Mouse (Mus musculus) heart, embryonic 14.5 days (tissue): Measurements from ENCODE around the gene Rfx1. TPM values are rescaled to one million over a fixed set of nuclear protein-coding genes. Genes with fewer than 3 reads are reported as not detected.

Experiments
- ATAC-seq: fragments of 200-750 bp; cut with Nextera tagmentation; 2 replicates; pipeline ENCODE4 v1.8.0; 2017; ENCODE audit warnings: low read depth, moderate TSS enrichment; ENCODE audit not compliant: insufficient number of reproducible peaks, insufficient read depth, low FRiP score
- H3K27ac ChIP-seq, 2 experiments: fragments of 200-500 bp in 1 of 2; fragments of 300-500 bp in 1 of 2; sonication (generic) in 1 of 2; replicated peaks in 1 of 2; 2 replicates each; pipeline ENCODE4 v1.5.1; 2012 to 2014; ENCODE audit warnings: low read depth in 2 of 2, low read length in 2 of 2, control low read depth in 1 of 2, mild to moderate bottlenecking in 1 of 2, mixed read lengths in 1 of 2; ENCODE audit not compliant: control insufficient read depth in 1 of 2, insufficient read depth in 1 of 2
- H3K27me3 ChIP-seq: fragments of 300-500 bp; sonication (generic); 2 replicates; pipeline ENCODE4 v1.6.1; 2014; ENCODE audit warnings: mild to moderate bottlenecking, low read length, control low read depth; ENCODE audit not compliant: control insufficient read depth, insufficient read depth
- H3K36me3 ChIP-seq: fragments of 300-500 bp; sonication (generic); 2 replicates; pipeline ENCODE4 v1.6.1; 2014; ENCODE audit warnings: mild to moderate bottlenecking, control low read depth, low read length, mixed read lengths; ENCODE audit not compliant: control insufficient read depth, insufficient read depth
- H3K4me1 ChIP-seq, 2 experiments: fragments of 200-500 bp in 1 of 2; fragments of 300-500 bp in 1 of 2; sonication (generic) in 1 of 2; 2 replicates each; pipeline ENCODE4 v1.6.1; 2012 to 2014; ENCODE audit warnings: low read length in 2 of 2, control low read depth in 1 of 2, mixed read lengths in 1 of 2; ENCODE audit not compliant: control insufficient read depth in 2 of 2, insufficient read depth in 2 of 2
- H3K4me2 ChIP-seq: fragments of 300-500 bp; sonication (generic); 2 replicates; pipeline ENCODE4 v1.6.1; 2014; ENCODE audit warnings: mild to moderate bottlenecking, low read length
- H3K4me3 ChIP-seq, 2 experiments: fragments of 200-500 bp in 1 of 2; fragments of 300-500 bp in 1 of 2; sonication (generic) in 1 of 2; 2 replicates each; pipeline ENCODE4 v1.5.1; 2012 to 2014; ENCODE audit warnings: low read length in 2 of 2, mild to moderate bottlenecking in 2 of 2, control low read depth in 1 of 2, low read depth in 1 of 2, moderate library complexity in 1 of 2; ENCODE audit not compliant: control insufficient read depth in 1 of 2, insufficient read depth in 1 of 2
- H3K9ac ChIP-seq: fragments of 300-500 bp; sonication (generic); 2 replicates; pipeline ENCODE4 v1.6.1; 2014; ENCODE audit warnings: mild to moderate bottlenecking, low read length
- H3K9me3 ChIP-seq: fragments of 300-500 bp; sonication (generic); 2 replicates; pipeline ENCODE4 v1.6.1; 2016; ENCODE audit warnings: low read length, control low read depth; ENCODE audit not compliant: control insufficient read depth
- WGBS: fragments of 180-500 bp; shearing (Covaris S2); extraction: QIAGEN DNeasy Blood & Tissue Kit; methylation state at CpG from one replicate; pipeline ENCODE4 v1.1.7; 2014; 5-methylcytosine and 5-hydroxymethylcytosine counted together
- polyA plus RNA-seq: library from polyadenylated mRNA; unstranded; fragments of >200 nt; fragmentation: Nextera tagmentation; extraction: Ambion mirVana; gene quantifications from 2 replicates; pipeline ENCODE4 v1.2.1, GENCODE M21; 2014

The Rfx1 gene
- polyA plus RNA-seq, 1 experiment from 2014 or later: 6.1 TPM

DNA sequence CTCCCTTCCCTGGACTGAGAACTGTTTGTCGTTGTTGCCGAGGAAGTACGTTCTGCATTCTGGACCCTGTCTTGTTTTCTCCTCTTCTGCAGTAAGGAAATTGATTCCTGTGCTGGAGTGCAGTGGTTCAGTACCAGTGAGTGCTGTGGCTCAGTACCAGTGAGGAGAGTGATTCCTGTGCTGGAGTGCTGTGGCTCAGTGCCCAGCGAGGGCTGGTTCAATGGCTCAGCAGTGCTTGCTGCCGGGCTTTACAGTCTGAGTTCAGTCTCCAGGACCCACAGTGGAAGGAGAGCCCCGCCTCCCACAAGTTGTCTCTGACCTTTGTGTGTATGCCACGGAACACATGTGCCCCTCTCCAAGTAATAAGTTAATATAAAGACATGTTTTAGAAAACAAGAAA lies 20.5 kb downstream of the Rfx1 start:
- peaks cover 79% of the 10 kb centered on the region for H3K36me3 ChIP-seq
- no peaks in the 10 kb centered on the region for H3K4me1 ChIP-seq
- no peak overlapping the region for H3K9ac ChIP-seq
- WGBS: 93% methylated on average over 7 of the region's 7 CpGs
- no peak overlapping the region for H3K4me3 ChIP-seq
- no peaks in the 10 kb centered on the region for H3K9me3 ChIP-seq
- ATAC-seq: no peak
- no peak overlapping the region for H3K27ac ChIP-seq
- H3K4me2 ChIP-seq: no peak overlapping the region
- H3K27me3 ChIP-seq: no peaks in the 10 kb centered on the region

DNA sequence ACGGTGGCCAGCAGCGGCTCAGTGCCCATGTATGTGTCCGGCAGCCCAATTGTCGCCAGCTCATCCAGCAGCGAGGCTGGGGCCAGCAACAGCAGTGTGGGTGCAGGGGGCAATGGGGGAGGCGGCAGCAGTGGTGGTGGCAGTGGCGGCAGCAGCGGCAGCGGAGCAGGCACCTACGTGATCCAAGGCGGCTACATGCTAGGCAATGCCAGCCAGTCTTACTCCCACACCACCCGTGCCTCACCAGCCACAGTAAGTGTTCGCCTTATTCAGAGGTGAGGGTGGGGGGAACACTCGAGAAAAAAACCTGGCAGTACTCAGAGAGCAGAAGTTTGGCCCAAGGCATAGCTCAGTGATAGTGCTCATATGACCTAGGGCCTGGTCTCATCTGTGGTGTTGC lies 21.2 kb downstream of the Rfx1 start:
- Histone ChIP-seq H3K9me3 (no peaks in the 10 kb centered on the region), H3K4me1 (no peaks in the 10 kb centered on the region), H3K4me2 (no peak overlapping the region), H3K27ac (no peak overlapping the region), H3K9ac (no peak overlapping the region), H3K4me3 (no peak overlapping the region), H3K27me3 (no peaks in the 10 kb centered on the region), H3K36me3 (peaks cover 79% of the 10 kb centered on the region)
- no peak for ATAC-seq
- WGBS: 95% methylated on average over 14 of the region's 14 CpGs

- H3K27me3 ChIP-seq: no peaks in the 10 kb centered on the region
- H3K27ac ChIP-seq: no peak overlapping the region
- H3K4me2 ChIP-seq: no peak overlapping the region
- H3K9me3 ChIP-seq: no peaks in the 10 kb centered on the region
- H3K9ac ChIP-seq: no peak overlapping the region
- ATAC-seq: no peak
- H3K4me1 ChIP-seq: no peaks in the 10 kb centered on the region
- no peak overlapping the region for H3K4me3 ChIP-seq
- 85% methylated on average over 9 of the region's 9 CpGs for WGBS
- H3K36me3 ChIP-seq: peaks cover 79% of the 10 kb centered on the region
Observed at GRCm38 (mm10) chr8:84089277-84089676, 22.6 kb downstream of the Rfx1 start.

DNA sequence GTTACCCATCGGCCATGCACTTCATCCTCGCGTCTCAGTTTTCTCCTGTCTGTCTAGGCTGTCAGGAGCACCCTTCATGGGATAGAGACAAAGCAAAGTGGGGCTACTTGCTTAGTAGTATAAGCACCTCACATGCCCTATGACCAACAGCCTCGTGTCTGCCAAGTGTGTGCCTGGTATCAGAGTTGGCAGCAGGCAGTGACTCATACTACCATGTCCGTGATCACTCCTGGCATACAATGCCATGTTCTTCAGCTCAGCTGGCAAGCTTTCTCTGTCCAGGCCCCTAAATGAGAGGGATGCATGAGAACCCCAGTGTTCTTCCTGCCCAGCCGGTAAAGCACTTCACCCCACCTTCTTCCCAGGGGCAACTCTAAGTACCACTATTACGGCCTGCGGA lies 24.0 kb downstream of the Rfx1 start:
- Histone ChIP-seq H3K4me1 (no peaks in the 10 kb centered on the region), H3K4me2 (no peak overlapping the region), H3K36me3 (peaks cover 86% of the 10 kb centered on the region), H3K4me3 (no peak overlapping the region), H3K9me3 (no peaks in the 10 kb centered on the region), H3K9ac (no peak overlapping the region), H3K27ac (no peak overlapping the region), H3K27me3 (no peaks in the 10 kb centered on the region)
- ATAC-seq: no peak
- 90% methylated on average over 8 of the region's 8 CpGs for WGBS

DNA sequence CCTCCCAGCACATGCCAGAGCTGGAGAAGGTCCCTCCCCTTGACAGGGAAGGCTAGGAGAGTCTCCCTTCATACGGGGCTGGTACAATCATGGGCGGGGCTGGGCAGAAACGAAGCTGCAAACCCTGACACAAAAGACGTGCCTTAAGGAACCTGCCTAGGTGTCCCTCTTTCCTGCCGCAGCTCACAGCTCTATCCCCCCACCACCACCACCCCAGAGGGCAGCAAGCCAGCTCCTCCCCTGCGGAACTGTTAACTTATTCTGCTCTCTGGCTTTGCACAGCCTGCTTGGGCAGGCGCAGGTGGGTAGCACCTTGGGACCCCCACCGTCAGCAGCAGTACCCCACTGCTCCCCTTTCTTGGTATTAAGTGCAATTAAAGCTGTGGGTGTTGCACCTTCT lies 29.4 kb downstream of the Rfx1 start:
- Histone ChIP-seq H3K27me3 (no peaks in the 10 kb centered on the region), H3K9ac (no peak overlapping the region), H3K36me3 (peaks cover 92% of the 10 kb centered on the region), H3K4me1 (no peaks in the 10 kb centered on the region), H3K4me3 (no peak overlapping the region), H3K27ac (no peak overlapping the region), H3K4me2 (no peak overlapping the region), H3K9me3 (no peaks in the 10 kb centered on the region)
- WGBS: 77% methylated on average over 8 of the region's 8 CpGs
- ATAC-seq: no peak

DNA sequence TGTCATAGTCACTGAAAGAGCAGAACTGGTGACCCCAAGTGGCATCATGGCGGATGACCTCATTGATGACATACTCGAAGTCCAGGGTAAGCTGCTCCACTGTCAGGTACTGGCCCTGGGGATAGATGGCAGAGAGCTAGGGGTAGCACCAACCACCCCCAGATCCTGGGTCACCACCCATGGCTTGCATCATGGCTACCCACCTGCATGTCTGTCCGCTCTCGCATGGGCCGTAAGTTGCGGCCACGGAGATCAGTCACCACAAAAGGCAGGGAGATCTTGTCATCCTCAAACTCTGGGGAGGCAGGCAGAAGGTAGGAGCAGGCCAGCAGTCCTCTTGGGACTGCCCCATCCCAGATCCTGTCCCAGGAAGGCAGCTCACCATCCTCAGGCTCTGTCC lies 31.7 kb downstream of the Rfx1 start:
- Histone ChIP-seq H3K9ac (no peak overlapping the region), H3K36me3 (peaks cover 83% of the 10 kb centered on the region), H3K4me1 (peaks cover 0 to 8% of the 10 kb centered on the region in 2 experiments; a peak in 2 of 4 replicates), H3K4me2 (no peak overlapping the region), H3K27ac (no peak overlapping the region), H3K9me3 (no peaks in the 10 kb centered on the region), H3K27me3 (no peaks in the 10 kb centered on the region), H3K4me3 (no peak overlapping the region)
- no peak for ATAC-seq
- WGBS: 96% methylated on average over 7 of the region's 7 CpGs

DNA sequence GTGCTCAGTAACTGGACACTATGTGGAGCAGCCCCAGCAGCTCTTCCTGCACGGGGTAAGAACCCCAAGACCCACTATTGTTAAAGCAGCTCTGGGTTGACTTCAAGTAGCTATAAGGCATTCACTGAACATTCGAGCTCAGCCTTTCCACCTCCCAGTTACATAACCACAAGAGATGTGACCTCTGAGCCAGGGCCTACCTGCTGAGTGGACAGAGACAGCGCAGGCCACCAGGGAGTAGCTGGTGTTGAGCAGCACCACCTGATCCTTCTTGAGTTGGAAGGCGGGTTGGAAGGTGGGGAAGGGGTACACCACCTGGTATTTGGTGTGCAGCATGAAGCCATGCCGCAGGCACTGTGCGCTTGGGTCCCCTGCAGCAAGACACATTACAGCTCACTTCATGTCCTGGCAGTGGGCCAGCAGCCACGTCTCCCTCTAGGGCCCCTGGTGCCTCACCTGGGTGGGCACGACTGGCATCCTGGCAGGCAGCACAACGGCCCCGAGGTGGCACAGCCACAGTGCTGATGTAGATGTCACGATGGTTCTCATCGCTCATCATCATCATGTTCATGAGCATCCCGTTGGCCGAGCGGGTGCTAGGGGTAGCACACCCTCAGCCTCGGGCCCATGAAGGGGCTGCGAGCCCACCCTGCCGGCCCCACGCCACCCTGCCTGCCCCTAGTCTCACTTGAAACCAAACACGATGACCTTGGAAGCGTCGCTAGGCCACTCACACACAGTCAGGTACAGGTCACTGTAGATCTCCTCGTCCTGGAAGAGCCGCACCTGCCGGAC lies 35.0 kb downstream of the Rfx1 start:
- Histone ChIP-seq H3K36me3 (peaks cover 52% of the 10 kb centered on the region), H3K4me1 (peaks cover 8 to 18% of the 10 kb centered on the region in 2 experiments)

GRCm38 (mm10) chr8:84103601-84104000 lies 37.0 kb downstream of the Rfx1 start:
- peaks cover 8 to 18% of the 10 kb centered on the region in 2 experiments for H3K4me1 ChIP-seq
- no peak for ATAC-seq
- peak overlapping the region in 1 of 2 experiments; percentile 83; a peak in 1 of 4 replicates for H3K27ac ChIP-seq
- H3K4me3 ChIP-seq: peak overlapping the region; percentile 52 to 73
- H3K9me3 ChIP-seq: no peaks in the 10 kb centered on the region
- peak overlapping the region; percentile 81 for H3K4me2 ChIP-seq
- no peaks in the 10 kb centered on the region for H3K27me3 ChIP-seq
- WGBS: 47% methylated on average over 3 of the region's 3 CpGs
- H3K36me3 ChIP-seq: peaks cover 33% of the 10 kb centered on the region
- H3K9ac ChIP-seq: peak overlapping the region; percentile 83

More for the DNA sequence above, 35.0 kb downstream of the Rfx1 start:
- H3K27ac ChIP-seq: no peak overlapping the region
- H3K9me3 ChIP-seq: no peaks in the 10 kb centered on the region
- 90% methylated on average over 25 of the region's 25 CpGs for WGBS
- H3K4me3 ChIP-seq: no peak overlapping the region
- H3K4me2 ChIP-seq: no peak overlapping the region
- ATAC-seq: no peak
- no peaks in the 10 kb centered on the region for H3K27me3 ChIP-seq
- H3K9ac ChIP-seq: no peak overlapping the region
